8 mouse cellular contexts compared by ENCODE assay signal in genomic region chr6:137252194-137252886, GRCm38 (mm10). TPM values are rescaled to one million over a fixed set of nuclear protein-coding genes. Genes with fewer than 3 reads are reported as not detected.
DNase-seq lines count a peak whose midpoint lies in the region; ATAC-seq and TF ChIP-seq lines count a peak whose summit lies in the region.

TSS of gene Ptpro (plus strand) at chr6:137252319.

- no peaks in the 10 kb centered on the region for H3K36me3 ChIP-seq in thymus, adult 2 months (ENCODE audit: control insufficient read depth, insufficient read depth, low read length)
- no peaks in the 10 kb centered on the region for H3K36me3 ChIP-seq in hindbrain, embryonic 16.5 days (ENCODE audit: control insufficient read depth, insufficient read depth, low read length)
- H3K36me3 ChIP-seq in limb, embryonic 11.5 days (ENCODE audit: control insufficient read depth, insufficient read depth, low read length) = no peaks in the 10 kb centered on the region

- peak within 1 kb of the TSS; percentile 71 for H3K4me2 ChIP-seq in hindbrain, embryonic 16.5 days (ENCODE audit: low read length)
- peak within 1 kb of the TSS; percentile 71 for H3K4me2 ChIP-seq in limb, embryonic 11.5 days (ENCODE audit: low read depth, severe bottlenecking)

- no peak for TF ChIP-seq POLR2A in thymus, adult 2 months (IDR thresholded peaks at IDR 0.05; ENCODE audit: control insufficient read depth, extremely low read depth, insufficient read depth, low read length, poor library complexity)
- peak; percentile 64 for TF ChIP-seq POLR2A in olfactory bulb, adult 2 months (IDR thresholded peaks at IDR 0.05; ENCODE audit: insufficient read depth, low read depth, low read length)

- H3K27me3 ChIP-seq in thymus, adult 2 months (ENCODE audit: control insufficient read depth, insufficient read depth, low read length) = no peaks in the 10 kb centered on the region; the same call in 1 of the 2 replicates
- no peaks in the 10 kb centered on the region for H3K27me3 ChIP-seq in hindbrain, embryonic 16.5 days (replicated peaks; ENCODE audit: control insufficient read depth, insufficient read depth, low read length)
- peaks cover 17% of the 10 kb centered on the region for H3K27me3 ChIP-seq in limb, embryonic 11.5 days (ENCODE audit: control insufficient read depth, insufficient read depth, low read length)

- H3K4me1 ChIP-seq in thymus, adult 2 months (replicated peaks; ENCODE audit: control insufficient read depth, insufficient read depth, low read length) = no peaks in the 10 kb centered on the region
- H3K4me1 ChIP-seq in hindbrain, embryonic 16.5 days (ENCODE audit: control insufficient read depth, insufficient read depth, low read depth, low read length) = no peaks in the 10 kb centered on the region; the same call in 1 of the 2 replicates
- H3K4me1 ChIP-seq in limb, embryonic 11.5 days (ENCODE audit: control insufficient read depth, insufficient read depth, low read length) = peaks cover 4% of the 10 kb centered on the region; the same call in 1 of the 2 replicates
- H3K4me1 ChIP-seq in olfactory bulb, adult 2 months (ENCODE audit: control insufficient read depth, insufficient read depth, low read length) = peaks cover 3% of the 10 kb centered on the region; the same call in 1 of the 2 replicates

- WGBS in thymus, adult 2 months = 8% methylated on average over 53 of the region's 53 CpGs
- 0% methylated on average over 48 of the region's 53 CpGs for WGBS in hindbrain, embryonic 16.5 days
- under 1% methylated on average over 53 of the region's 53 CpGs for WGBS in limb, embryonic 11.5 days
- WGBS in olfactory bulb, adult 2 months = under 1% methylated on average over 53 of the region's 53 CpGs

- peak; percentile 9 for DNase-seq in adrenal gland, adult 2 months
- DNase-seq in adrenal gland, adult 18-20 months (ENCODE audit: low spot score in 2 of 2) = no peak
- DNase-seq in thymus, postnatal 4 days = peak; percentile 9
- DNase-seq in thymus, adult 2 months = no peak
- peak; percentile 60 for DNase-seq in limb, embryonic 11.5 days (ENCODE audit: low spot score)
- DNase-seq in thymus, postnatal 0 days (ENCODE audit: low spot score) = no peak

- ATAC-seq in hindbrain, embryonic 16.5 days = peak; percentile 94
- peak; percentile 52 for ATAC-seq in limb, embryonic 11.5 days (ENCODE audit: insufficient number of reproducible peaks, low FRiP score, low TSS enrichment, low read depth)

- H3K9me3 ChIP-seq in hindbrain, embryonic 16.5 days (ENCODE audit: control insufficient read depth, low read length) = no peaks in the 10 kb centered on the region
- no peaks in the 10 kb centered on the region for H3K9me3 ChIP-seq in limb, embryonic 11.5 days (ENCODE audit: control insufficient read depth, low read length)

- peak within 1 kb of the TSS; percentile 83 for H3K9ac ChIP-seq in hindbrain, embryonic 16.5 days (ENCODE audit: low read depth, low read length)
- H3K9ac ChIP-seq in limb, embryonic 11.5 days (ENCODE audit: low read length) = peak within 1 kb of the TSS; percentile 9; the same call in 1 of the 2 replicates

- no peak for TF ChIP-seq CTCF in thymus, adult 2 months (IDR thresholded peaks at IDR 0.05; ENCODE audit: borderline replicate concordance, control insufficient read depth, extremely low read depth, insufficient read depth, low read length, poor library complexity)
- TF ChIP-seq CTCF in olfactory bulb, adult 2 months (IDR thresholded peaks at IDR 0.05; ENCODE audit: insufficient read depth, low read depth, low read length) = no peak; the same call in 1 of the 2 replicates

- H3K27ac ChIP-seq in thymus, adult 2 months (ENCODE audit: control insufficient read depth, insufficient read depth, low read length) = no peak within 1 kb of the TSS
- H3K27ac ChIP-seq in hindbrain, embryonic 16.5 days (ENCODE audit: low read depth, low read length) = peak within 1 kb of the TSS; percentile 91
- no peak within 1 kb of the TSS for H3K27ac ChIP-seq in limb, embryonic 11.5 days (replicated peaks; ENCODE audit: low read depth, low read length)
- peak within 1 kb of the TSS; percentile 90 for H3K27ac ChIP-seq in olfactory bulb, adult 2 months (ENCODE audit: insufficient read depth, low read depth, low read length)

- H3K4me3 ChIP-seq in thymus, adult 2 months (ENCODE audit: control insufficient read depth, insufficient read depth, low read length) = no peak within 1 kb of the TSS
- H3K4me3 ChIP-seq in hindbrain, embryonic 16.5 days (ENCODE audit: low read length) = peak within 1 kb of the TSS; percentile 64
- peak within 1 kb of the TSS; percentile 35 for H3K4me3 ChIP-seq in limb, embryonic 11.5 days (ENCODE audit: low read depth, low read length)
- H3K4me3 ChIP-seq in olfactory bulb, adult 2 months (ENCODE audit: insufficient read depth, low read depth, low read length) = peak within 1 kb of the TSS; percentile 89

RNA-seq across cellular contexts. Expression of gene Ptpro, which starts in this region (rescaled TPM):
- total RNA-seq in adrenal gland, adult 2 months (2021) = 1 to 10 TPM in 1 of 2 experiments, under 1 TPM in 1; 0.89 to 2.3 TPM
- 0.99 and 1.1 TPM in 2 replicates for polyA plus RNA-seq in adrenal gland, adult 2 months (2012; rRNA removed)
- total RNA-seq in adrenal gland, adult 18-20 months (2021) = 1 to 10 TPM; 2.2 to 2.6 TPM
- 2.7 and 2.8 TPM in 2 replicates for polyA plus RNA-seq in thymus, adult 2 months (2012; rRNA removed)
- polyA plus RNA-seq in hindbrain, embryonic 16.5 days (2015; fragmentation: Nextera tagmentation; extraction: Ambion mirVana) = 39.2 and 51.8 TPM in 2 replicates
- polyA plus RNA-seq in limb, embryonic 11.5 days (2014; fragmentation: Nextera tagmentation; extraction: Ambion mirVana) = 0.23 and 0.45 TPM in 2 replicates
- not detected in 2 replicates for polyA plus RNA-seq in olfactory bulb, adult 2 months (2012; ENCODE audit: insufficient read depth, insufficient read length, low replicate concordance, missing spikeins)
- polyA plus RNA-seq in thymus, postnatal 0 days (2015; fragmentation: Nextera tagmentation; extraction: Ambion mirVana) = 0.87 and 1.1 TPM in 2 replicates

Comparison
In these comparisons a context has a peak if more than half of its experiments do, and no peak if none do; other contexts are left out.
1. RNA of gene Ptpro (polyA plus RNA-seq): not detected in olfactory bulb, adult 2 months and 39.2 to 51.8 TPM in hindbrain, embryonic 16.5 days; 2.7 to 2.8 TPM in thymus, adult 2 months, 0.87 to 1.1 TPM in thymus, postnatal 0 days, 0.99 to 1.1 TPM in adrenal gland, adult 2 months and 0.23 to 0.45 TPM in limb, embryonic 11.5 days; every median in the first group is over 10 times any median in the second.
2. DNase-seq: peak in adrenal gland, adult 2 months (single experiment) and thymus, postnatal 4 days (single experiment); none in adrenal gland, adult 18-20 months (0 of 2), thymus, adult 2 months (single experiment) and thymus, postnatal 0 days (single experiment).
3. Peak in DNase-seq, ATAC-seq, H3K4me3 ChIP-seq, H3K9ac ChIP-seq and H3K4me2 ChIP-seq in limb, embryonic 11.5 days; RNA of the gene not detected or under 1 TPM.
4. H3K27ac ChIP-seq: peak in hindbrain, embryonic 16.5 days (single experiment) and olfactory bulb, adult 2 months (single experiment); none in thymus, adult 2 months (single experiment) and limb, embryonic 11.5 days (single experiment).